Mouse (Mus musculus) cerebellum, adult 2 months (tissue): ENCODE data around the gene Rbfox1. TPM values are rescaled to one million over a fixed set of nuclear protein-coding genes. Genes with fewer than 3 reads are reported as not detected.

Experiments
- DNase-seq, 2 experiments: peaks; one replicate each; pipeline ENCODE4 v3.0.0; 2021
- H3K27ac ChIP-seq: fragments of 200-500 bp; 2 replicates; pipeline ENCODE4 v1.5.1; 2012; ENCODE audit warnings: low read length, control low read depth, inconsistent platforms; ENCODE audit not compliant: insufficient read depth
- H3K27me3 ChIP-seq: fragments of 200-500 bp; 2 replicates; pipeline ENCODE4 v1.6.1; 2012; ENCODE audit warnings: inconsistent platforms, mild to moderate bottlenecking, low read length, moderate library complexity; ENCODE audit not compliant: control insufficient read depth, insufficient read depth
- H3K4me1 ChIP-seq: fragments of 200-500 bp; 2 replicates; pipeline ENCODE4 v1.6.1; 2011; ENCODE audit warnings: low read length; ENCODE audit not compliant: control insufficient read depth, insufficient read depth
- H3K4me3 ChIP-seq: fragments of 200-500 bp; replicated peaks from 2 replicates; pipeline ENCODE3; 2011; ENCODE audit warnings: mild to moderate bottlenecking, low read depth, low read length, control low read depth; ENCODE audit not compliant: insufficient read depth
- CTCF ChIP-seq: fragments of 200-500 bp; IDR thresholded peaks from 2 replicates; pipeline ENCODE4 v1.5.1; 2011; ENCODE audit warnings: low read depth, mild to moderate bottlenecking, control low read depth, low read length, moderate library complexity, borderline replicate concordance; ENCODE audit not compliant: insufficient read depth
- POLR2A ChIP-seq: fragments of 200-500 bp; IDR thresholded peaks from 2 replicates; pipeline ENCODE4 v1.6.1; 2011; ENCODE audit warnings: low read length, control low read depth, borderline replicate concordance; ENCODE audit not compliant: insufficient read depth
- WGBS: fragments of 180-500 bp; shearing (Covaris S2); methylation state at CpG from one replicate; pipeline ENCODE4 v1.1.7; 2018; 5-methylcytosine and 5-hydroxymethylcytosine counted together
- polyA plus RNA-seq: library from polyadenylated mRNA; depleted of rRNA; stranded (reverse); fragments of >200 nt; gene quantifications from 2 replicates; pipeline ENCODE4 v1.2.3, GENCODE M21; 2012

Rbfox1 gene
- polyA plus RNA-seq, 1 experiment = 132 TPM

GRCm38 (mm10) chr16:7038639-7039260, 1153.6 kb downstream of the Rbfox1 start:
- no peak overlapping the region for H3K27ac ChIP-seq
- DNase-seq = no peak
- TF ChIP-seq CTCF = no peak
- no peak for TF ChIP-seq POLR2A
- H3K4me1 ChIP-seq = peaks cover 4% of the 10 kb centered on the region
- 20% methylated on average over 18 of the region's 18 CpGs for WGBS
- peak overlapping the region; percentile 11 for H3K4me3 ChIP-seq
- H3K27me3 ChIP-seq = no peaks in the 10 kb centered on the region

DNA sequence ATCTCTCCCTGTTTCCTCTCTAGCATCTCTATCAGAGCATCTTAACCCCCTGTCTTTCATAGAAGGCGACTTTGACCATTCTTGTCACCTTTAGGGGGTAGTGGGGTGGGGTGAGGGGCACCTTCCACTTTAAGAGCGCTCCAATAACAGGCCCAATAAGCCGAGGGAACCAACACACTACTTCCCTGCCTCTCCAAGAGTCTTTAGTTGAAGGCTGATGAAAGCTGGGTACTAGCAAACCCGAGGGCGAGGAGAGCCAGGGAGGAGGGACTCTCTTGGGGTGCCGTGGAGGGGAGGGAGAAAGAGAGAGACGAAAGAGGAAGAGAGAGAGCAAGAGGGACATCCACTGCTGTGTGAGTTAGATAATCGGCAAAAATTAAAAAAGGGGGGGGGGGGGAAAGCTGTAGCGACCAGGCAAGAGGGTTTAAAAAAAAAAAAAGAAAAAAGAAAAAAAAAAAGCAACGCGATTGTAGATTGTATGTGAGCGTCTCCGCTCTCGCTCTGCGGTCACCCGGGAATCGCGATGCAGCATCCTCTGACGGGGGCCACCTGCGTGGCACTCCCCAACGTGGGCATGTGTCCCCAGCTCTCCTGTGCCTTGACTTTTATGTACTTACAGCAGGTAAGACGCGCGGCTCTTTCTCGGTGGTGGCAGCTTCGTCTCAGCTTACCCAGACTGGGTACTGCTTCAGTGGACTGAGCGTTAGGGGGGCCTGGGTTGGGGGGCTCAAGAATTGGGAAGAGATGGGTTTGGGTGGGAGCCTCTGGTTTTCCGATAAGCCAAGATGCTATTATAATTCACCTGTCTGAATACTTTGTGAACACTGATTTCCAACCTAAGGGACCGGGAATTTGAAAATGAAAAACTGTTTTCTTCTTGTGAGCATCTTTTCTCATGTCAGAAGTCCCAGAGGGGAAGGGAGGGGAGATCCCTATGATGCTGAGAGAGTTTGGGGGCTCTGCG, 1154.5 kb downstream of the Rbfox1 start:
- no peaks in the 10 kb centered on the region for H3K27me3 ChIP-seq
- DNase-seq = peak; percentile 39 to 46
- peak overlapping the region; percentile 48 for H3K4me3 ChIP-seq
- no peak for TF ChIP-seq CTCF
- no peak for TF ChIP-seq POLR2A
- no peak overlapping the region for H3K27ac ChIP-seq
- WGBS = 18% methylated on average over 29 of the region's 30 CpGs
- peaks cover 4% of the 10 kb centered on the region for H3K4me1 ChIP-seq

GRCm38 (mm10) chr16:7040691-7041090, 1155.5 kb downstream of the Rbfox1 start:
- H3K4me3 ChIP-seq = no peak overlapping the region
- H3K27me3 ChIP-seq = no peaks in the 10 kb centered on the region
- no peak for DNase-seq
- H3K4me1 ChIP-seq = peaks cover 4% of the 10 kb centered on the region
- no peak overlapping the region for H3K27ac ChIP-seq
- TF ChIP-seq POLR2A = no peak
- no peak for TF ChIP-seq CTCF
- WGBS = 54% methylated on average over 6 of the region's 6 CpGs

- WGBS = 26% methylated on average over 2 of the region's 2 CpGs
- H3K4me1 ChIP-seq = peaks cover 11% of the 10 kb centered on the region
- no peak overlapping the region for H3K27ac ChIP-seq
- TF ChIP-seq POLR2A = no peak
- no peak for TF ChIP-seq CTCF
- peak in 1 of 2 experiments; percentile 74 for DNase-seq
- no peak overlapping the region for H3K4me3 ChIP-seq
- no peaks in the 10 kb centered on the region for H3K27me3 ChIP-seq
Observed at GRCm38 (mm10) chr16:7047421-7047820, 1162.3 kb downstream of the Rbfox1 start.

DNA sequence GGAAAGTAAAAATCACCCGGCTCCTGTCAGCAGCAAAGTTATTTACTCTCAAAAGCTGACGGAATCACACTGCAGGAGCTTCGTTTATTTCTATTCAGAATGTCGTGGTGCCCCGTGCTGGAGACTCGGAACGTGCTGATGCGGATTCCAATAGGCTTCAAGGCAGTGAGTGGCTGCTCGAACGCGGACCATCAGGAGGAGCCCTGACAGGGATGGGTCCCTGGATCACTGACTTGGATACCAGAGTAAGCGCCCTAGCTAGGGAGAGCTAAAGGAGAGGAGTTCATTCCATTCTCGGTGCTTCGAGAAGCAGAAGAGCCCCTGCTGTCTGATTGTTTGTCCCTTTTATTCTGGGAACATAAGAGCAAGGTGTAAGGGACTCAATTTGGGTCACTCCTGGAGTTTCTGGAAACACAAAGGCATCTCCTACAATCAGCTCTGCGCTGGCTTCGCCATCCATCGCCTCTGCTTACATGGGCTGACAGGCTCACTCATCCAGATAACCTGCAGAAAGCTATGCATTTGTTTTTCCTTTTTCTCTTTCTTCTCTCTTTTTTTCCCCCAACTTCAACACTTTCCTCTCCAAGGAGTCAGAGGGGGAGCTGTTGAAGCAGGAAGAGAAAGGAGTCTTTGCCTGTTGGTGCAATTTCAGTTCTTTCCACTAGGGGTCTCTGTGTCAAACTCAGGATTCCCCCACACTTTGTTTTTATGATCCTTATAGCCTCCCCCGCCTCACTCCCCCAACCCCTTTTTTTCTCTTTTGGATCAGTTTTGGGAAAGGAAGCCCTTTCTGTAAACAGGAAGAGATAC, 1164.2 kb downstream of the Rbfox1 start:
- H3K27me3 ChIP-seq = no peaks in the 10 kb centered on the region
- TF ChIP-seq POLR2A = no peak
- TF ChIP-seq CTCF = peak; percentile 49; the same call in 1 of the 2 replicates
- peaks cover 11% of the 10 kb centered on the region for H3K4me1 ChIP-seq
- 29% methylated on average over 18 of the region's 18 CpGs for WGBS
- DNase-seq = peak; percentile 61 to 62
- H3K4me3 ChIP-seq = no peak overlapping the region
- H3K27ac ChIP-seq = no peak overlapping the region

GRCm38 (mm10) chr16:7050945-7051344, 1165.8 kb downstream of the Rbfox1 start:
- H3K4me3 ChIP-seq = no peak overlapping the region
- no peak for DNase-seq
- H3K27me3 ChIP-seq = no peaks in the 10 kb centered on the region
- peaks cover 11% of the 10 kb centered on the region for H3K4me1 ChIP-seq
- WGBS = 91% methylated on average over 9 of the region's 9 CpGs
- no peak overlapping the region for H3K27ac ChIP-seq
- TF ChIP-seq CTCF (no peak), POLR2A (no peak)

GRCm38 (mm10) chr16:7051991-7052390, 1166.8 kb downstream of the Rbfox1 start:
- no peak for DNase-seq
- H3K27ac ChIP-seq = no peak overlapping the region
- H3K4me3 ChIP-seq = no peak overlapping the region
- H3K27me3 ChIP-seq = no peaks in the 10 kb centered on the region
- H3K4me1 ChIP-seq = peaks cover 8% of the 10 kb centered on the region
- TF ChIP-seq POLR2A = no peak
- no peak for TF ChIP-seq CTCF
- WGBS = 89% methylated on average over 9 of the region's 9 CpGs
